Mouse (Mus musculus): ENCODE measurements around the gene Pygo2. TPM values are rescaled to one million over a fixed set of nuclear protein-coding genes. Genes with fewer than 3 reads are reported as not detected.
A peak's percentile ranks its signal among the peaks of the same experiment; 100 is the strongest.

Gene Pygo2
- polyA plus RNA-seq, 2 experiments, result 58.3 to 83.4 TPM

- ATAC-seq (ENCODE audit: low FRiP score, low read depth) (no peak), DNase-seq (ENCODE audit: low spot score) (no peak)
- no peak overlapping the region for H3K27ac ChIP-seq (replicated peaks; ENCODE audit: low read depth, low read length)
- H3K4me1 ChIP-seq (ENCODE audit: control insufficient read depth, insufficient read depth, low read length), result peaks cover 26% of the 10 kb centered on the region
- peaks cover 5% of the 10 kb centered on the region; the same call in 1 of the 2 replicates for H3K27me3 ChIP-seq (ENCODE audit: control insufficient read depth, insufficient read depth, low read length)
- no peak overlapping the region for H3K4me2 ChIP-seq (replicated peaks; ENCODE audit: low read depth, low read length, severe bottlenecking)
- H3K9ac ChIP-seq (ENCODE audit: low read depth, low read length, severe bottlenecking), result no peak overlapping the region
- H3K4me3 ChIP-seq (replicated peaks; ENCODE audit: low read length), result no peak overlapping the region
- no peaks in the 10 kb centered on the region for H3K36me3 ChIP-seq (ENCODE audit: control insufficient read depth, insufficient read depth, low read length)
- 80% methylated on average over 11 of the region's 11 CpGs for WGBS
- no peaks in the 10 kb centered on the region for H3K9me3 ChIP-seq (ENCODE audit: control insufficient read depth, low read length)
- no peak for TF ChIP-seq POLR2A (IDR thresholded peaks at IDR 0.05; ENCODE audit: borderline replicate concordance, extremely low read depth, insufficient read depth, insufficient read length)
Measured at GRCm38 (mm10) chr3:89387632-89388031, 42.4 kb upstream of the Pygo2 start.

DNA sequence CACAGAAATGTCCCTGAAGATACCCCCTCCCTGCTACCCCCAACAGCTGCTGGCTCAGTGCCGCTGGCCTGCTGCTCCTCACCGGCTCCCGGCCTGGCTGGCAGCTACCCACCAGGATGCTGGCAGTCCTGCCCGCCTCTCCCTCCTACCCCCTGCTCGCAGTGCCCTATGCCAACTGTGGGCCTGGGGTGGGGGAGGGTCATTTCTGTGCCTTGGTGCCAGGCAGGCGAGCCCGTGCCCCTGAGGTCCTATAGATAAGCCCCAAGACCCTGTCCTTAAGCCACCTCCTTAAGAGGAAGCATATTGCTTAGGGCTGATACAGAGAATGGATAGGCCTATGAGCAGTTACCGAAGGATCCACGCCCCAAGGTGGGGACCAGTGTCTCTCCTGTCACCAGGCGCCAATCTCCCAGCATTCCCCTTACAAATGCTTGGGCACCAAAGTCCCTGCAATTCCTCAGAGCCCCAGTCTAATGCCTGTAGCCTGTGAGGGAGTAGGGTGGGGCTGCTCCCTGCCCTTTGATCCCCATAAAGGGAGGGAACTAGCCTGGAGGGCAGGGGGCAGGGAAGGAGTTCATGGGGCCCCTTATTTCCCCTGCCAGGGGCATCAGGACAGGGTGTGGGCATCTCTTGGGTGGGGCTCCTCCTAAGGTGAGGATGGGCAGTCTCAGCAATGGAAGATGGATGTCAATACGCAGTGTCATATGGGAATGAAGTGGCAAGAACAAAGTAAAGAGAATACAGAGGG lies 41.7 kb upstream of the Pygo2 start:
- Histone ChIP-seq H3K9me3 (ENCODE audit: control insufficient read depth, low read length) (no peaks in the 10 kb centered on the region), H3K9ac (ENCODE audit: low read depth, low read length, severe bottlenecking) (no peak overlapping the region), H3K27ac (replicated peaks; ENCODE audit: low read depth, low read length) (no peak overlapping the region), H3K27me3 (ENCODE audit: control insufficient read depth, insufficient read depth, low read length) (peaks cover 6% of the 10 kb centered on the region; the same call in 1 of the 2 replicates), H3K36me3 (ENCODE audit: control insufficient read depth, insufficient read depth, low read length) (no peaks in the 10 kb centered on the region), H3K4me1 (ENCODE audit: control insufficient read depth, insufficient read depth, low read length) (peaks cover 26% of the 10 kb centered on the region), H3K4me3 (replicated peaks; ENCODE audit: low read length) (no peak overlapping the region), H3K4me2 (replicated peaks; ENCODE audit: low read depth, low read length, severe bottlenecking) (no peak overlapping the region)
- ATAC-seq (ENCODE audit: low FRiP score, low read depth) (no peak), DNase-seq (ENCODE audit: low spot score) (no peak)
- no peak for TF ChIP-seq POLR2A (IDR thresholded peaks at IDR 0.05; ENCODE audit: borderline replicate concordance, extremely low read depth, insufficient read depth, insufficient read length)
- 75% methylated on average over 11 of the region's 11 CpGs for WGBS

- Histone ChIP-seq H3K4me1 (ENCODE audit: control insufficient read depth, insufficient read depth, low read length) (peaks cover 26% of the 10 kb centered on the region), H3K27ac (replicated peaks; ENCODE audit: low read depth, low read length) (no peak overlapping the region), H3K27me3 (ENCODE audit: control insufficient read depth, insufficient read depth, low read length) (peaks cover 6% of the 10 kb centered on the region; the same call in 1 of the 2 replicates), H3K9ac (ENCODE audit: low read depth, low read length, severe bottlenecking) (no peak overlapping the region), H3K36me3 (ENCODE audit: control insufficient read depth, insufficient read depth, low read length) (no peaks in the 10 kb centered on the region), H3K4me3 (replicated peaks; ENCODE audit: low read length) (no peak overlapping the region), H3K4me2 (replicated peaks; ENCODE audit: low read depth, low read length, severe bottlenecking) (no peak overlapping the region), H3K9me3 (ENCODE audit: control insufficient read depth, low read length) (no peaks in the 10 kb centered on the region)
- no peak for ATAC-seq (ENCODE audit: low FRiP score, low read depth)
- TF ChIP-seq POLR2A (IDR thresholded peaks at IDR 0.05; ENCODE audit: borderline replicate concordance, extremely low read depth, insufficient read depth, insufficient read length), result no peak
- WGBS, result 62% methylated on average over 5 of the region's 6 CpGs
- DNase-seq (ENCODE audit: low spot score), result peak; percentile 41
Measured at GRCm38 (mm10) chr3:89388901-89389740, 40.9 kb upstream of the Pygo2 start.

DNA sequence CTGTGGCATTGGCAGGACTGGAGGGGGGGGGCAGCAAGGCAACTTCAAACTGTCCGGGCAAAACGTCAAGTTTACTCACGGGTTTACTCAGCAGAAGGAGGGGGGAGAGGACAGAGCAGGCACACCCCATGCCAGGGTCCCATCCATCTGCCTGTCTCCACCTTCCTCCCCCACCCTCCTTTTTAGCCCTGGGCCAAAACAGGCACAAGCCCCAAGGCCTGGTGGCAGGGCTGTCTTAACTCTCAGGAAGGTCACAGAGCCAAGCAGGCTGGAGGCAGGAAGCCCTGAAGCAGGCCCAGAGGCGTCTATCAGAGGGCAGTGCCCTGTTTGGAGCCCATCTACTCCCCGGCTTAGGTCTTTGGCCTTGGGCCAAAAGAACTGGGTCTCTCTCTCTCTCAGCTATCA lies 39.9 kb upstream of the Pygo2 start:
- Histone ChIP-seq H3K9ac (ENCODE audit: low read depth, low read length, severe bottlenecking) (no peak overlapping the region), H3K36me3 (ENCODE audit: control insufficient read depth, insufficient read depth, low read length) (no peaks in the 10 kb centered on the region), H3K4me3 (replicated peaks; ENCODE audit: low read length) (no peak overlapping the region), H3K4me2 (replicated peaks; ENCODE audit: low read depth, low read length, severe bottlenecking) (no peak overlapping the region), H3K4me1 (ENCODE audit: control insufficient read depth, insufficient read depth, low read length) (peaks cover 24% of the 10 kb centered on the region), H3K9me3 (ENCODE audit: control insufficient read depth, low read length) (no peaks in the 10 kb centered on the region), H3K27ac (replicated peaks; ENCODE audit: low read depth, low read length) (no peak overlapping the region), H3K27me3 (ENCODE audit: control insufficient read depth, insufficient read depth, low read length) (peaks cover 6% of the 10 kb centered on the region; the same call in 1 of the 2 replicates)
- TF ChIP-seq POLR2A (IDR thresholded peaks at IDR 0.05; ENCODE audit: borderline replicate concordance, extremely low read depth, insufficient read depth, insufficient read length), result no peak
- no peak for ATAC-seq (ENCODE audit: low FRiP score, low read depth)
- WGBS, result 39% methylated on average over 4 of the region's 5 CpGs
- DNase-seq (ENCODE audit: low spot score), result no peak
